Mouse (Mus musculus) megakaryocyte, adult 5-6 weeks (primary cell): ENCODE data around the gene Ptprg. TPM values are rescaled to one million over a fixed set of nuclear protein-coding genes. Genes with fewer than 3 reads are reported as not detected.

Source experiments
- ATAC-seq: 2 replicates; pipeline ENCODE4 v1.8.0; 2016; ENCODE audit warnings: mild to moderate bottlenecking, inconsistent platforms; ENCODE audit not compliant: poor library complexity, severe bottlenecking
- total RNA-seq, 2 experiments: library from RNA; stranded (forward) in 1 of 2; stranded (reverse) in 1 of 2; fragments of 153-499, 151-499 nt in 1 of 2; fragments of 221-1000, 200-1000 nt in 1 of 2; gene quantifications; 2 replicates each; pipeline versions ENCODE4 v1.2.3 to v1.2.4; 2015 to 2017

Ptprg gene
- total RNA-seq (2015) (not detected in 2 replicates), total RNA-seq (2017) (0.07 TPM in 1 of 2 replicates, not detected in the other)

GRCm38 (mm10) chr14:11553273-11553665 lies at the start of gene Ptprg:
TSS of gene Ptprg (plus strand) at chr14:11553532.
- ATAC-seq = no peak

DNA sequence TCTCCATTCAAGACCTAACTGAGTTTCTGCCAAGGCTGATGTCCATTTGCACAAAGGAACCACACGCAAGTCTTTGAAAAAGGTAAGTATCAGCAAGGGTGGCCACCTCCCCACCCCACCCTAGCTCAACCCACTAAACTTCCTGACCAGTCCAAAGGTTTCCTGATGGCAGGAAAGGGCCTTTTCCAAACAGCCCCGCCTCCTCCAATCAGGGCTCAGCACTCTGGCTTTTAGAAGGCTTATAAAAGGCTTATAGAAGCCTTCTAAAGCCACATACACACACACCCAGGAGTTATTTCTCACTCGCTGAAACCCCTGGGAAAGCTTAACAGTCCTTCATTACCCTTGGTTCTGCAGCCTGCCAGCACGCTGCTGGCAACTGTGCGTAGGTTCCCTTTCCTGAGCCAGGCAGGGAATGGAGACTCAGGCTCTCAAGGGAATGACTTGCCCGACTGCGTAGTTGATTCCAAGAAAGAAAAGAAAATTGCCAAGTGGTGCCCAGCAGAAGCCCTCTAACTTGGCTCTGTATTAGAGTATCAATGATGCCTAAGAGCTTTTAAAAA lies 49.4 kb upstream of the Ptprg start:
- no peak for ATAC-seq

DNA sequence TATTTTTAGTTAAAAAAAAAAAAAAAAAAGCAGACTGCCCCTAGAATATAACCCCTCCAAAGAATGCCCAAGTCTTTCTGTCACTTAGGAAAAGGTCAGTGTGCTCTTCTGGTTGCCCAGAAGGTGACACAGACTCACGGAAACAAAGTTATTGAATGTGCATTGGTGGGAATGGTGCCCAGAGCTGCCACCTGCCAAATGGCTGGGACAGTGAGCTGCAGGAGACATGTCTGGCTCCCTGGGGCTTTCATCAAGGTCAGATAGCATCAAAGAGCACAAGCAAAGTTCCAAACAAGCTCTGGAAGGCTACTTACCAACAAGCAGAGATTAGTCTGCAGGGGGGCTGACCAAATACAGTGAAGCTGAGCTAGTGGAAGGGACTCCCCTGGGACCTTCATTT lies 43.2 kb upstream of the Ptprg start:
- no peak for ATAC-seq

DNA sequence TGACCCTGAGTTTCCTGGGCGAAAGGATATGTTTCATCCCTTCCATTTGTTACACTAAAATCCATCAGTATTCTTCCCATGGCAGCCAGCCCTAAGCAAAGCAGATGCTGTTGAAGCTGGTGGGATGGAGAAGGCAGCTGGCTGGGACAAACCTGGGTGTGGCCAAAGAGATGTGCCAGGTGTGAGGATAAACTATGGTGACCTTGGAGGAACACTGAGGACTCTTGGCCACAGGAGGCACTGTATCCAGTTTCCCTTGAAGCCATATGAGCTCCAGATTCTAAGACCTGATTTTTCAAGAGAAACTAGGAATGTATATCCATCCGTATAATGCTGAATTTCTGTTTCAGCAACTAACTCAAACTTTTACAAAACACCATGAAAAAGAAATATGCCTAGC lies 34.2 kb upstream of the Ptprg start:
- no peak for ATAC-seq

- no peak for ATAC-seq
Observed at GRCm38 (mm10) chr14:11523052-11523451, 30.3 kb upstream of the Ptprg start.

- ATAC-seq = no peak
Observed at GRCm38 (mm10) chr14:11529591-11529990, 23.7 kb upstream of the Ptprg start.

GRCm38 (mm10) chr14:11534456-11534855 lies 18.9 kb upstream of the Ptprg start:
- no peak for ATAC-seq

GRCm38 (mm10) chr14:11536121-11536520 lies 17.2 kb upstream of the Ptprg start:
- ATAC-seq = no peak

DNA sequence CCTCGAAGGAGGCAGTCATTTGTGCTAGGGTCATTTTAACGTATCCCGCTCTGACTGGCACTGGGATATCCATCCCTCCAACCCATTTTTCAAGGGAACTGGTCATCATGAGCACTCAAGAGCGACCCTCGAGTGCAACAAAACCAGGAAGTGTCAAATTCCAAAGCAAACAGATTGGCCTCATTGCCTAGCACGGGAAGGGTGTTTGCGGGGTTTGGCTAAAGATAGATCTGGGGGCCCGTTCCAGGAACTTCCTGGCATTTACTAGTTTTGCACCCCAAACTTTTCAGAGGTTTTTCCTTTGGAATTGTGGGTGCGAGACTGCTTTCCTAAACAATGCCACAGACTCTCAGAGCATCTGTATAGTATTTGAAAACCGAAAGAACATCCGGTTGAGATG lies 1.4 kb upstream of the Ptprg start:
- no peak for ATAC-seq

GRCm38 (mm10) chr14:11552521-11553272 lies 635 bp upstream of the Ptprg start:
- no peak for ATAC-seq

DNA sequence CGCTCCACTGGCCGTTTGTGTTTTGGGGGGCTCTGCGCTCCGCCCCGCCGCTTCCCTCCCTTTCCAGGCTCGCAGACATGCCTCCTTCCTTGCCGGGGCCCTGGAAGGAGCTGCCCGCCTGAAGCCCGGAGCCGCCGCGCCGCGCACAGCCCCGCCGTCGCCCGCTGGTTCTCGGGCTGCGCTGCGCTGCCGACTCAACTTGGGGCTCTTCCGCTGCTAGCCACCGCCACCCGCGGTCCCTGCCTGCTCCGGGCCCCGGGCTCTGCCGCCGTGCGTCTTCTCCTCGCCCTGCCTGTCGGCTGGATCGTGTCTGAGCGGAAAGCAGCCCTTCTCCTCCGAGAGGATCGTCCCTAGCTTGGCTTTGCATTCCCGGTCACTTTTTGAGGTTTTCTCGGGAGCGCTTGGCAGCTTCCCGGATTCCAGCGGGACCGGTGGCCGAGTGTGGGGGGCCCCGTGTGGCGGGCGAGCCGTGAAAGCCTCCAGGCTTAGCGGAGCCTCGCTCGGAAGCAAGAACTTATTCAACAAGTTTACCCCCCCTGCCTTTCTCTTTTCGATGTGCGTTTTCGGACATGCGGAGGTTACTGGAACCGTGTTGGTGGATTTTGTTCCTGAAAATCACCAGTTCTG lies 460 bp downstream of the Ptprg start:
- no peak for ATAC-seq

DNA sequence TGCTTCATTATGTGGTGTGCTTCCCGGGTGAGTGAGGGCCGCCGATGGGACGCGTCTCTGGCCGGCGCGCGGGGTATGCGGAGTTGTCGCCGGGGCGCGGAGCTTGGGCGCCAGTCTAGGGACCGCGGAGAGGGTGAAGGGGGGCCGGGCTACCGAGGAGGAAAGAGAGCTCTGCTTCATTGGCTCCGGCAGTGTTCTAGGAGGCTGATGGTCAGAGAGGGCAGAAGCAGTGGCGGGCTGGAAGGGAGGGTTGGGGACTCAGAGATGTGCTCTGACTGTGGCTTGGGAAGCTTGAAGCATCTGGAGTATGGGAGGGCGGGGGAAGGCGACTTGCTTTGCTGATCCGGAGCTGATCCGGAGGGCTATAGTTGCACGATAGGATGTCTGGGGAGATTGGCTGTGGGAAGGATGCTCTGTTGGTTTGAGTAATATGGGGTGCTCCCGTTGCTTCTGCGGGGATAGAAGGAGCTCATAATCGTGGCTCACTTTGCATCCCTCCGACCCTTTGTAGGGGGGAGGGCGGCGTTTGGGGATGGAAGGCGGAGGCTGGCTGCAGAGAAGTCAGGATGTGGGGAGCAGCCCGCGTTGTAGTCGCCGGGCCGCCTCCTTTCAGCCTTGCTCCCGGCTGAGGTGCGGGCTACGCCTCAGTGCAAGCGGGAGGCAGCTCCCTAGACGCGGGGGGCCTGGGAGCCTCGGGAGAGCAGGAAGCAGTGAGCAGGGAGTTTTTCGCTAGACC lies 1.1 kb downstream of the Ptprg start:
- ATAC-seq = no peak

GRCm38 (mm10) chr14:11555061-11555501 lies 1.7 kb downstream of the Ptprg start:
- ATAC-seq = no peak

DNA sequence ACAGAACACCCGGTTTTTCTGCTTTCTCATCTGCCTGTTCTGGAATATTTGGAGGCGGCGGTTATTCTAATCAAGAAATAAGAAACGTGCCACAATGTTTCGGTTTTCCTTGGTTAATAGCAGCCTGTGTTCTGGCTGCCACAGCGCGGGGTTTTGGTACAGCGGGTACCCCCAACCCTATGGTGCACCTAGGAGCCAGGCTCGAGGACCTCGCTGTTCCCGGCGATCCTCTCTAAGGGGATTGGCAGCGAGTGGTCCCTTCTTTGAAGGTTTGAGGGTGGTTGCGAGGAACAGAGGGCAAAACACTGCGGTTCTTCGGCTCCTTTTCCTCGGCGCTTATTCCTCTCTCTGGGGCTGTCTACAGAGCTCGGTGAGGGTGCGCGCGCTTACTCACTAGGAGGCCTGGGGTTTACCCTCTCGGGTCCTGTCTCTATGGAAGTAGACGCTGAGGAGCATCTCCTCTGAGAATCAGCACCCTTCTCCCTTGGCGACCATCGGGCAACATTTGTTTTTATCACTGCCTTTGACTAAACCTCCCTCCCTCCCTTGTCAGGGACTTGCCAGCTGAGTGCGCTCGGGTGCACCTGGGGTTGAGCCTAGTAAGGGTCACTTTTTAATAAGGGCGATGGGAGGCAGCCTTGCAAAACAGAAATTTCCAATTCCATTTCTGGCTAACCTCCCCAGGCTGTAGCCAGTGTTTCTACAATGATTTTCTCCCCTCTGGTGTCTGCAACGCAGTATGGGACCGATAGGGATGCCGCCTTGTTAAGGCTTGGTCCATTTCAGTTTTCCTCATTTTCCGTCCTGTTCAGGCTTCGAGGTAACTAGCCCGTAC lies 2.4 kb downstream of the Ptprg start:
- no peak for ATAC-seq

- no peak for ATAC-seq
Observed at GRCm38 (mm10) chr14:11556356-11557130, 3.2 kb downstream of the Ptprg start.

DNA sequence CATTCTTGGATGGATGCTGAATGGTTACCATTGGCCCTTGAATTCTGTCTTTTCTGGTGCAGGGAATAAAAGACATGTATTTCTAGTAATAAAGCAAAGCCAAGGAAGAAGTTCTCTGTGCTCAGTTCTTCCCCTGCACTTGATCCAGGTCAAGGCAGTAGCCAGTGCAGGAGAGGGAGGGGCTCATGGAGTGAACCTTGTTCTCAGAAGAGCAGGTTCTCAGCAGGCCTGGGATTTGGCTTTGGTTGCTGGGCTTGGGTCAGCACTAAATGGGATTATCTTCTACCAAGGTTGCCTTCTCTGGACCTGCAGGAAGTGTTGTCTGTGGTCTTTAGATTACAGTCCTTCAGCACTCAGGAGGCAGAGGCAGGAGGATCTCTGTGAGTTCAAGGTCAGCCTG lies 5.2 kb downstream of the Ptprg start:
- no peak for ATAC-seq

DNA sequence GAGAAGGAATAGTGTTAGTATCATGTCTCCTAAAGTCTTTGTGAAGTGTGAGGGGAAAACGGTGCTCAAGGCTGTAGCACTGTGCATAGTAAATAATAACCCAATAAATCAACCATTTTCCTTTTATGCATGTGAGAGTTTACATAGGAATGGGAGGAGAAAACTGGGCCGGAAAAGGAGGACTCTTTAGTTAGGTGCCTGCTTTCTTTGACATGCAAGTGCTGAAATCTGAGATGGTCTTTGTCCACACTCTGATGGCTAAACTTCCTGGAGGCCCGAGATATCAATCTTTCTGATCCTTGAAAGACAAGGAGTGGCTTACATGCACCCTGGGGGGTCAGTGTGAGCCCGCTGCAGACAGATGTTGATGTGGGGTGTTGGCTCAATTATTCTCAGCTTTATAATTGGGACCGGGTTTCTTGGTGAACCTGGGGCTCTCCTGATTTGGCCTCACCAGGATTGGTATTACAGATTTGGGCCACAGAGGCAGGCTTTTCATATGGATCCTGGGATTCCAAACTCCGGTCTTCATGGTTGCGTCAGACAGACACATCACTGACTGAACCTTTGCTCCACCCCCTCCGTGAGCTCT lies 7.4 kb downstream of the Ptprg start:
- no peak for ATAC-seq

GRCm38 (mm10) chr14:11561397-11561796 lies 8.1 kb downstream of the Ptprg start:
- no peak for ATAC-seq

GRCm38 (mm10) chr14:11562870-11563269 lies 9.5 kb downstream of the Ptprg start:
- ATAC-seq = no peak
